Mouse (Mus musculus): Measurements from ENCODE around the gene Bod1.

Bod1 gene

GRCm38 (mm10) chr11:31671354-31672169, at the start of gene Bod1:
Gene Bod1 (minus strand): TSS chr11:31671885.
- in situ Hi-C loops (cut with MboI; ENCODE audit: low sequenced_read_pairs), result loop anchor here (5.0 to 25.0 kb wide), 2 partner anchors 281 to 491 kb away; no protein-coding TSS in a partner anchor

GRCm38 (mm10) chr11:31719090-31719489, 47.4 kb upstream of the Bod1 start:
- in situ Hi-C loops (cut with MboI; ENCODE audit: low sequenced_read_pairs), result no loop called here

- in situ Hi-C loops (cut with MboI; ENCODE audit: low sequenced_read_pairs), result no loop called here
Observed at GRCm38 (mm10) chr11:31717926-31718735, 46.4 kb upstream of the Bod1 start.

GRCm38 (mm10) chr11:31713641-31714121, 42.0 kb upstream of the Bod1 start:
- in situ Hi-C loops (cut with MboI; ENCODE audit: low sequenced_read_pairs), result no loop called here

- in situ Hi-C loops (cut with MboI; ENCODE audit: low sequenced_read_pairs), result no loop called here
Observed at GRCm38 (mm10) chr11:31713116-31713515, 41.4 kb upstream of the Bod1 start.

- in situ Hi-C loops (cut with MboI; ENCODE audit: low sequenced_read_pairs), result no loop called here
Observed at GRCm38 (mm10) chr11:31707771-31708170, 36.1 kb upstream of the Bod1 start.

- in situ Hi-C loops (cut with MboI; ENCODE audit: low sequenced_read_pairs), result no loop called here
Observed at GRCm38 (mm10) chr11:31703173-31703572, 31.5 kb upstream of the Bod1 start.

GRCm38 (mm10) chr11:31701901-31702300, 30.2 kb upstream of the Bod1 start:
- in situ Hi-C loops (cut with MboI; ENCODE audit: low sequenced_read_pairs), result no loop called here

GRCm38 (mm10) chr11:31699502-31699901, 27.8 kb upstream of the Bod1 start:
- in situ Hi-C loops (cut with MboI; ENCODE audit: low sequenced_read_pairs), result no loop called here

GRCm38 (mm10) chr11:31694801-31695200, 23.1 kb upstream of the Bod1 start:
- in situ Hi-C loops (cut with MboI; ENCODE audit: low sequenced_read_pairs), result no loop called here

GRCm38 (mm10) chr11:31694109-31694508, 22.4 kb upstream of the Bod1 start:
- in situ Hi-C loops (cut with MboI; ENCODE audit: low sequenced_read_pairs), result no loop called here

- in situ Hi-C loops (cut with MboI; ENCODE audit: low sequenced_read_pairs), result no loop called here
Observed at GRCm38 (mm10) chr11:31693322-31693721, 21.6 kb upstream of the Bod1 start.

- in situ Hi-C loops (cut with MboI; ENCODE audit: low sequenced_read_pairs), result no loop called here
Observed at GRCm38 (mm10) chr11:31688956-31689355, 17.3 kb upstream of the Bod1 start.

GRCm38 (mm10) chr11:31684913-31685567, 13.4 kb upstream of the Bod1 start:
- in situ Hi-C loops (cut with MboI; ENCODE audit: low sequenced_read_pairs), result no loop called here

- in situ Hi-C loops (cut with MboI; ENCODE audit: low sequenced_read_pairs), result no loop called here
Observed at GRCm38 (mm10) chr11:31684126-31684525, 12.4 kb upstream of the Bod1 start.

- in situ Hi-C loops (cut with MboI; ENCODE audit: low sequenced_read_pairs), result no loop called here
Observed at GRCm38 (mm10) chr11:31679840-31680381, 8.2 kb upstream of the Bod1 start.

GRCm38 (mm10) chr11:31677309-31677708, 5.6 kb upstream of the Bod1 start:
- in situ Hi-C loops (cut with MboI; ENCODE audit: low sequenced_read_pairs), result no loop called here

GRCm38 (mm10) chr11:31676661-31677252, 5.1 kb upstream of the Bod1 start:
- in situ Hi-C loops (cut with MboI; ENCODE audit: low sequenced_read_pairs), result no loop called here

GRCm38 (mm10) chr11:31675430-31675829, 3.7 kb upstream of the Bod1 start:
- in situ Hi-C loops (cut with MboI; ENCODE audit: low sequenced_read_pairs), result no loop called here

- in situ Hi-C loops (cut with MboI; ENCODE audit: low sequenced_read_pairs), result loop anchor here (5.0 to 25.0 kb wide), 2 partner anchors 280 to 490 kb away; no protein-coding TSS in a partner anchor
Observed at GRCm38 (mm10) chr11:31672170-31672563, 482 bp upstream of the Bod1 start.
